Mouse (Mus musculus) heart, embryonic 14.5 days (tissue): Measurements from ENCODE around the gene Bcl2l1. TPM values are rescaled to one million over a fixed set of nuclear protein-coding genes. Genes with fewer than 3 reads are reported as not detected.
A peak's percentile ranks its signal among the peaks of the same experiment; 100 is the strongest.

Experiments used
- ATAC-seq: fragments of 200-750 bp; cut with Nextera tagmentation; 2 replicates; pipeline ENCODE4 v1.8.0; 2017; ENCODE audit warnings: low read depth, moderate TSS enrichment; ENCODE audit not compliant: insufficient number of reproducible peaks, insufficient read depth, low FRiP score
- H3K27ac ChIP-seq, 2 experiments: fragments of 200-500 bp in 1 of 2; fragments of 300-500 bp in 1 of 2; sonication (generic) in 1 of 2; replicated peaks in 1 of 2; 2 replicates each; pipeline ENCODE4 v1.5.1; 2012 to 2014; ENCODE audit warnings: low read depth in 2 of 2, low read length in 2 of 2, control low read depth in 1 of 2, mild to moderate bottlenecking in 1 of 2, mixed read lengths in 1 of 2; ENCODE audit not compliant: control insufficient read depth in 1 of 2, insufficient read depth in 1 of 2
- H3K27me3 ChIP-seq: fragments of 300-500 bp; sonication (generic); 2 replicates; pipeline ENCODE4 v1.6.1; 2014; ENCODE audit warnings: mild to moderate bottlenecking, low read length, control low read depth; ENCODE audit not compliant: control insufficient read depth, insufficient read depth
- H3K36me3 ChIP-seq: fragments of 300-500 bp; sonication (generic); 2 replicates; pipeline ENCODE4 v1.6.1; 2014; ENCODE audit warnings: mild to moderate bottlenecking, control low read depth, low read length, mixed read lengths; ENCODE audit not compliant: control insufficient read depth, insufficient read depth
- H3K4me1 ChIP-seq, 2 experiments: fragments of 200-500 bp in 1 of 2; fragments of 300-500 bp in 1 of 2; sonication (generic) in 1 of 2; 2 replicates each; pipeline ENCODE4 v1.6.1; 2012 to 2014; ENCODE audit warnings: low read length in 2 of 2, control low read depth in 1 of 2, mixed read lengths in 1 of 2; ENCODE audit not compliant: control insufficient read depth in 2 of 2, insufficient read depth in 2 of 2
- H3K4me2 ChIP-seq: fragments of 300-500 bp; sonication (generic); 2 replicates; pipeline ENCODE4 v1.6.1; 2014; ENCODE audit warnings: mild to moderate bottlenecking, low read length
- H3K4me3 ChIP-seq, 2 experiments: fragments of 200-500 bp in 1 of 2; fragments of 300-500 bp in 1 of 2; sonication (generic) in 1 of 2; 2 replicates each; pipeline ENCODE4 v1.5.1; 2012 to 2014; ENCODE audit warnings: low read length in 2 of 2, mild to moderate bottlenecking in 2 of 2, control low read depth in 1 of 2, low read depth in 1 of 2, moderate library complexity in 1 of 2; ENCODE audit not compliant: control insufficient read depth in 1 of 2, insufficient read depth in 1 of 2
- H3K9ac ChIP-seq: fragments of 300-500 bp; sonication (generic); 2 replicates; pipeline ENCODE4 v1.6.1; 2014; ENCODE audit warnings: mild to moderate bottlenecking, low read length
- H3K9me3 ChIP-seq: fragments of 300-500 bp; sonication (generic); 2 replicates; pipeline ENCODE4 v1.6.1; 2016; ENCODE audit warnings: low read length, control low read depth; ENCODE audit not compliant: control insufficient read depth
- WGBS: fragments of 180-500 bp; shearing (Covaris S2); extraction: QIAGEN DNeasy Blood & Tissue Kit; methylation state at CpG from one replicate; pipeline ENCODE4 v1.1.7; 2014; 5-methylcytosine and 5-hydroxymethylcytosine counted together
- polyA plus RNA-seq: library from polyadenylated mRNA; unstranded; fragments of >200 nt; fragmentation: Nextera tagmentation; extraction: Ambion mirVana; gene quantifications from 2 replicates; pipeline ENCODE4 v1.2.1, GENCODE M21; 2014

The Bcl2l1 gene
- polyA plus RNA-seq, 1 experiment from 2014 or later = 59.0 TPM

DNA sequence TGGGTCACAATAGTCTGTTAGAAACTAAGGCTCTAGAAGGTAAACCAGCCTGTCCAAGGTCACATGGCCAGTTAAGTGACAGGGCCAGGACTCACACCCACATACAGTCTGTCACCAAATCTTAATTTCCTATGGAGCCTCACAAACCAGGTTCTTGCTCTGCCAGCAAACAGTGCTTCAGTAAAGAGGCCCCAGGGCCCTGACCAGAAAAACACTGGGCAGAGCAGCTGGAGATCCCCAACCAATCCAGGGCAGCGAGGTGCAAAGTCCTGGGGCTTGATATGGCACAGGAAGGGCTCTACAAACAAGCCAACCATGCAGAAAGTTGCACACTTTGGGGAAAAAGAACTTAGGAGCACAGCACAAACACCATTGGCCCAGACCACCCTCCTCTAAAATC, 3.0 kb downstream of the Bcl2l1 start:
- no peaks in the 10 kb centered on the region for H3K27me3 ChIP-seq
- H3K4me1 ChIP-seq = peaks cover 16 to 39% of the 10 kb centered on the region in 2 experiments
- H3K4me2 ChIP-seq = peak overlapping the region; percentile 85
- no peak for ATAC-seq
- H3K4me3 ChIP-seq = peak overlapping the region; percentile 73 to 82
- 19% methylated on average over 1 of the region's 1 CpGs for WGBS
- H3K27ac ChIP-seq = peak overlapping the region; percentile 63 to 98
- H3K9ac ChIP-seq = peak overlapping the region; percentile 96
- H3K9me3 ChIP-seq = no peaks in the 10 kb centered on the region
- peaks cover 5% of the 10 kb centered on the region; the same call in 1 of the 2 replicates for H3K36me3 ChIP-seq

GRCm38 (mm10) chr2:152828011-152828370, 3.5 kb downstream of the Bcl2l1 start:
- Histone ChIP-seq H3K9ac (peak overlapping the region; percentile 96), H3K4me3 (peak overlapping the region; percentile 73 to 82; a peak in 3 of 4 replicates), H3K36me3 (peaks cover 5% of the 10 kb centered on the region; the same call in 1 of the 2 replicates), H3K4me2 (peak overlapping the region; percentile 85), H3K9me3 (no peaks in the 10 kb centered on the region), H3K4me1 (peaks cover 16 to 39% of the 10 kb centered on the region in 2 experiments), H3K27ac (peak overlapping the region; percentile 63 to 98), H3K27me3 (no peaks in the 10 kb centered on the region)
- WGBS = 46% methylated on average over 4 of the region's 4 CpGs
- ATAC-seq = no peak

DNA sequence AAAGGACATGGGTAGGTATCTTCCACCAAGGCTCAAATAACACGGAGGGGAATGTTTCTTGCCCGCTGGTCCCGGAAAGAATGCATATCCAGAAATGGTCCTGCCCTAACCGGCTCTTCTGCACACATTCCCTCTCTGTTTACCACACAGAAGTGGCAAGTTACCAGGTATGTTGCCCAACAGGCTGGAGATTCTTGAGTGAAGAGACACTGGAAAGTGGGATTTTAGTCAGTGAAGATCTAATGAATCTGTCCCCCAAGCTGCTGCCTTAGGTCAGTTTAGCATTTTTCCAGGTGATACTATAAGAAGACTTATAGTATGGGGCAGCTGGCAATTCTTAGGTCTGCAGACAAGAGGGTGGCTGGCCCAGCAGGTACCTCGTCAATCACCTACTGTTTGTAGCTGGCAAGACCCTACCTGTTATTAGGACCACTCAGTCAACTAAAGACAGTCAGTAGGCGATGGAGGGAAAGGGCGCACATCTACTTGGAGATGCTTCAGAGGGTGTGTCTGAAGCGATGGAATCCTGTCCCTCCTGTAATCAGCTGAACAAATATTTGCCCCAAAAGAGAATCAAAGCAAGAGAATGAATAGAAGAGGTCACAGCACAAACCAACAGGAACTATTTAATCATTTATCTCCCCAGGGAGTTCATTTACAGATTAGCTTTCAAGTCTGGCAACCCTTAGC, 4.1 kb downstream of the Bcl2l1 start:
- Histone ChIP-seq H3K9me3 (no peaks in the 10 kb centered on the region), H3K4me3 (peak overlapping the region in 1 of 2 experiments; percentile 82; a peak in 2 of 4 replicates), H3K4me2 (peak overlapping the region; percentile 85), H3K36me3 (peaks cover 5% of the 10 kb centered on the region; the same call in 1 of the 2 replicates), H3K9ac (peak overlapping the region; percentile 96), H3K27ac (peak overlapping the region in 1 of 2 experiments; percentile 98; a peak in 1 of 4 replicates), H3K4me1 (peaks cover 16 to 39% of the 10 kb centered on the region in 2 experiments), H3K27me3 (no peaks in the 10 kb centered on the region)
- ATAC-seq = no peak
- WGBS = 68% methylated on average over 8 of the region's 8 CpGs

- Histone ChIP-seq H3K4me1 (peaks cover 18 to 42% of the 10 kb centered on the region in 2 experiments), H3K4me2 (peak overlapping the region; percentile 85), H3K4me3 (no peak overlapping the region), H3K9ac (no peak overlapping the region), H3K36me3 (peaks cover 5% of the 10 kb centered on the region; the same call in 1 of the 2 replicates), H3K27me3 (no peaks in the 10 kb centered on the region), H3K27ac (no peak overlapping the region), H3K9me3 (no peaks in the 10 kb centered on the region)
- 60% methylated on average over 3 of the region's 3 CpGs for WGBS
- ATAC-seq = no peak
Measured at GRCm38 (mm10) chr2:152826481-152826880, 5.0 kb downstream of the Bcl2l1 start.

GRCm38 (mm10) chr2:152825713-152826112, 5.8 kb downstream of the Bcl2l1 start:
- no peak for ATAC-seq

GRCm38 (mm10) chr2:152825168-152825697, 6.3 kb downstream of the Bcl2l1 start:
- Histone ChIP-seq H3K36me3 (peaks cover 5% of the 10 kb centered on the region; the same call in 1 of the 2 replicates), H3K27me3 (no peaks in the 10 kb centered on the region), H3K9ac (no peak overlapping the region), H3K4me1 (peaks cover 31 to 55% of the 10 kb centered on the region in 2 experiments), H3K27ac (no peak overlapping the region), H3K4me2 (no peak overlapping the region), H3K4me3 (no peak overlapping the region), H3K9me3 (no peaks in the 10 kb centered on the region)
- ATAC-seq = no peak
- WGBS = 69% methylated on average over 4 of the region's 4 CpGs

More at GRCm38 (mm10) chr2:152825713-152826112, 5.8 kb downstream of the Bcl2l1 start:
- Histone ChIP-seq H3K27me3 (no peaks in the 10 kb centered on the region), H3K4me1 (peaks cover 26 to 50% of the 10 kb centered on the region in 2 experiments), H3K4me3 (no peak overlapping the region), H3K4me2 (peak overlapping the region; percentile 85; the same call in 1 of the 2 replicates), H3K9ac (no peak overlapping the region), H3K27ac (no peak overlapping the region), H3K36me3 (peaks cover 5% of the 10 kb centered on the region; the same call in 1 of the 2 replicates), H3K9me3 (no peaks in the 10 kb centered on the region)
- WGBS = 86% methylated on average over 2 of the region's 2 CpGs

DNA sequence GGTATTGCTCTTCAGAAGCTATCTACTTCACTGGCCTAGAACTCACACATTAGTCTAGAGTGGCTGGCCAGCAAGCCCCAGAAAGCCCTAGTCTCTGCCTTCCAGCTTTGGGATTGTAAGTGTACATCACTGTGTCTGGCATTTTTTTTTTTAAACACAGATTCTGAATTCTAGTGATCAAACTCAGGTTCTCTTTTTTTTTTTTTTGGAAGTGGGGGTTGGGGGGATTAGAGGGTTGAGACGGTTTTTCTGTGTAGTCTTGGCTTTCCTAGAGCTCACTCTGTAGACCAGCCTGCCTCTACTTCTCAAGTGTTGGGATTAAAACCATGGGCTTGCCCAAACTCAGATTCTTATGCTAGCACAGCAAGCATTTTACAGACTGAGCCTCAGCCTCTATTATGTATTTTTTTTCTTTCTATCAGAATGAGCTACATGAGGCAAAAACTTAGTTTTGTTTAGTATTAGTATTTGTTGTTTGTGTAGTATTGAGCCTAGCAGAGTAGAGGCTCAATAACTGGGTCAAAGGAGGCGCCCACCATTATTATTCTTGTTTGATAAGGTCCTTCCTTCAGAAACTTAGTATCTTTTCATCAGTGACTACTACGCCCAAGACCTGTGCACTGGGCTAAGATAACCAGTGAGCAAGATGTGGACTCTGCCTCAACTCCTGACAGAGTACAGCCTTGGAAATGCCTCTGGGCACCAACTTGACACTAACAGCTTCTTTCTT, 6.9 kb downstream of the Bcl2l1 start:
- Histone ChIP-seq H3K9me3 (no peaks in the 10 kb centered on the region), H3K27ac (no peak overlapping the region), H3K4me2 (no peak overlapping the region), H3K4me3 (no peak overlapping the region), H3K27me3 (no peaks in the 10 kb centered on the region), H3K36me3 (peaks cover 6% of the 10 kb centered on the region; the same call in 1 of the 2 replicates), H3K9ac (no peak overlapping the region), H3K4me1 (peaks cover 34 to 60% of the 10 kb centered on the region in 2 experiments)
- WGBS = 72% methylated on average over 3 of the region's 3 CpGs
- ATAC-seq = no peak
